Mouse (Mus musculus): ENCODE results near the gene Cd84.
"Not testable (repeated sequence)": the region's sequence is repeated elsewhere in the genome, so short reads cannot be mapped to it uniquely, and the experiment has no call there.

Cd84 gene

GRCm38 (mm10) chr1:171839488-171839887 lies at the start of gene Cd84:
TSS of gene Cd84 (plus strand) at chr1:171839697.
- no peak for DNase-seq (ENCODE audit: inconsistent age in 2 of 2, low spot score in 1 of 2)

- DNase-seq (ENCODE audit: inconsistent age in 2 of 2, low spot score in 1 of 2): no peak
Observed at GRCm38 (mm10) chr1:171791491-171791890, 48.0 kb upstream of the Cd84 start.

- no peak for DNase-seq (ENCODE audit: inconsistent age in 2 of 2, low spot score in 1 of 2)
Observed at GRCm38 (mm10) chr1:171796185-171796584, 43.3 kb upstream of the Cd84 start.

GRCm38 (mm10) chr1:171797840-171798239 lies 41.7 kb upstream of the Cd84 start:
- DNase-seq (ENCODE audit: inconsistent age in 2 of 2, low spot score in 1 of 2): no peak

DNA sequence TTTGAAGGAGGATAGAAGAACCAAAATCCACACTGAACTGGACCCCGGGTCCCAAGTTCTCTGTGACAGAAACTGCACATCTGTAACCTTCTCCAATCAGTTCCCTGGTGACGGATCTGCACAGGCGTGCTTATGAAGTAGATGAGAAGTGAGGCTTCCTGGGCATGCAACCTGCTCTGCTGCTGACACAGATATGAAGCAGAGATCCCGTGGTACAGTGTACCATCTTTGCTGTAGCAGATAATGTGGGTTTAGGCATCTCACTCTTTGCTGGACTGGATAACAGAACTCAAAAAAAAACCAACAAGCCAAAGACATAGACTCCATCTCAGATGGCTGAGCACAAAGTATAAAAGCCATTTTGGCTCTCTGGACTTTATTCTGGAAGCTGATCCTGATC lies 39.8 kb upstream of the Cd84 start:
- no peak for DNase-seq (ENCODE audit: inconsistent age in 2 of 2, low spot score in 1 of 2)

- DNase-seq (ENCODE audit: inconsistent age in 2 of 2, low spot score in 1 of 2): not testable (repeated sequence)
Observed at GRCm38 (mm10) chr1:171811048-171811447, 28.4 kb upstream of the Cd84 start.

- peak; percentile 7 to 68 for DNase-seq (ENCODE audit: inconsistent age in 2 of 2, low spot score in 1 of 2)
Observed at GRCm38 (mm10) chr1:171815545-171816439, 23.7 kb upstream of the Cd84 start.

DNA sequence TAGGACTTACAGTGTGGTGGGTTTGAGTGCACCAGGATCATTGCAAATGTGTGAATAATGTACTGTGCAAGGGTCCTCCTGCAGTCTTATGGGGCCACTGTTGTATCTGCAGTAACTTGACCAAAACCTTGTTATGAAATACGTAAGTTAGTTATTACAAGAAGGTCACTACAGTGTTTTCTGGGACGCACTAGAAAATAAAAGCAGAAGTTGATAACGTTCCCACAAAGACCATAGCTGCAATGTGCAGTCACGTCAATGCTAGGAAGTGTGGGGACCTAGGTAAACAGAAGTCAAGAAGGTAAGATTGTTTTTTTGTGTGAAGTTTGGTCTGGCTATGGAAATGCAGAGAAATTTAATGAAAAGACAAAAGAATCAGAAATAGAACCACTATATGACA lies 22.5 kb upstream of the Cd84 start:
- no peak for DNase-seq (ENCODE audit: inconsistent age in 2 of 2, low spot score in 1 of 2)

GRCm38 (mm10) chr1:171821331-171821730 lies 18.2 kb upstream of the Cd84 start:
- DNase-seq (ENCODE audit: inconsistent age in 2 of 2, low spot score in 1 of 2): no peak

DNA sequence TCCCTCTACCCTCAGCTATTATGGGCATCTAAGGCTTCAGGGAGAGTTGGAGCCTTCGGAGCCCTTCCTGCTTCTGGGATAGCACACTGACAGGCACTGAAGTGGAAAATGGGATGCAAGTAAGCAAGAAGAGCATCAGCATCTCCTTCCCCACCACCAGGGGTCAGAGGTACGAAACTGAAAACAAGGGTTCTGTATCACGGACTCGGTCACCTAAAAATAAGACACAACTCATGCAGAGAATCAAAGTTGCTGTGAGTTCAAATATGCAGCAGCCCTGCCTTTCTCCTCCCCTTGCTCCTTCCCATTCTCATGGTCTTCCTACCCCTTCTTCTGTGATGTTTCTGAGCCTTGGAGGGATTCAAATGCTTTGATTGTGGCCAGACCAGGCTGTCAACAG lies 14.0 kb upstream of the Cd84 start:
- DNase-seq (ENCODE audit: inconsistent age in 2 of 2, low spot score in 1 of 2): no peak

DNA sequence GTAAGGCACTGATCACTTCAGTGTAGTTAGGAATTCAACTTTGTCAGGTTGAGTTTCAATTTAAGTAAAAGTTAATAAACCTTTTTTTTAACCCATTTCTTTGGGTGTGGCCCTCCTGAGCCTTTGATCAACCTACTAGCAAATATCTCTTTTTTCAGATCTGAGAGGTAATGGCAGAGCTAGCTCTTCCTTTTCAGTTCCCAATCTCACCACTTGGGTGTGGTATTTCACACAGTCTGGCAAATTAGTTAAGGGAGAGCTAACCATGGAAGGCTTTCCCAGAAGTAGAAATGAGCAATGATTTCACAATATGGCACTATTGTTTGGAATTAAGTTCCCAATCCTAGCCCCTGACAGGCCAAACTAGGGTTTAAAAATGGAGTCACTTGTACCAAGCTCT lies 13.3 kb upstream of the Cd84 start:
- DNase-seq (ENCODE audit: inconsistent age in 2 of 2, low spot score in 1 of 2): no peak

- DNase-seq (ENCODE audit: inconsistent age in 2 of 2, low spot score in 1 of 2): peak in 1 of 2 experiments; percentile 34
Observed at GRCm38 (mm10) chr1:171827674-171828073, 11.8 kb upstream of the Cd84 start.

- no peak for DNase-seq (ENCODE audit: inconsistent age in 2 of 2, low spot score in 1 of 2)
Observed at GRCm38 (mm10) chr1:171840450-171841023, 1.0 kb downstream of the Cd84 start.

DNA sequence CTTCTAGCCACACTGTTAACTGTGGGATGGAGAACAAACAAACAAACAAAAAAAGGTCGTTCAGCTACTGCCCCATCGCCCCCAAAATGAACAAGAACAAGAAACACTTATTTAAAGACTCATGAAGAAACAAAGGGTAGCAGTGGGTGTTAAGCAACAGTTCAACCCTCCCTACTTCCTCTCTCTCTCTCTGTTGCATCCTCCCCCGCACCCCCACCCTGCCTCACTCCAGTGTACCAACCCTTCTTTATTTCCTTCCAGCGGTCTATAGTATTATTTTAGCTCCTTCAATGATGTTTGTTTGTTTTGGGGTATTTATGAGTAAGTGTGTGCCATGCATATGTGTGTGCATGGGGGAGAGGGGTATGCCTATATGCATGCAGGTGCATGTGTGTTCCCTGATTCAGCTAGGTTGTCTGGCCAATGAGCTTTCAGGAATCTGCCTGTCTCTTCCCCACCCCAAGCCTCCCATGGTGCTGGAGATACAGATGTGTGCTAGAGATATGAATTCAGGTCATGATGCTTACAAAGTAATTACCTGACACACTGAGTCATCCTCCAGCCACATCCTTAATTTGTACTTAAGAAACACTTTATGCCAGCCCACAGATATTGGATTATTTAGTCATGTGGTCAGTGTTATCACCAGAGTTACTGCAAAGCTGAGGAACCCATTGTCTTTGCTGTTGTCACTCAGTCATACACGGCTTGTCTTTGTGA lies 5.7 kb downstream of the Cd84 start:
- no peak for DNase-seq (ENCODE audit: inconsistent age in 2 of 2, low spot score in 1 of 2)

DNA sequence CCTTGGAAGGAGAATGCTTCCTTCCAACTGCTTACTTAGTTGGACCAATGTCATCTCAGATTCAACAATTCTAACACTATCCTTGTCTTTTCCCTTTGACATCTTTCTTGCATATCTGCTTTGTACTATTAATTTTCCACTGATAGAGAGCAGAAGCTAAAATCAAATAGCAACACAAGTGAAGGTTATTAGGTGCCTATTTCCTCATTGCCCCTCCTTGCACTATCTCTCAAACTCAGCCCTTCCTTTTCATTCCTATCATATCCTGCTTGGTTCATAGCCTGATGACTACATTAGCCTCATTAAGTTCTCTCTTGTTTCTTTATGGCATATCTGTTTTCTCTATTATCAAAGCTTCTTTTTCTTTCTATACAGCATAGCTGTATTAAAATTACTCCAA lies 8.7 kb downstream of the Cd84 start:
- DNase-seq (ENCODE audit: inconsistent age in 2 of 2, low spot score in 1 of 2): no peak

DNA sequence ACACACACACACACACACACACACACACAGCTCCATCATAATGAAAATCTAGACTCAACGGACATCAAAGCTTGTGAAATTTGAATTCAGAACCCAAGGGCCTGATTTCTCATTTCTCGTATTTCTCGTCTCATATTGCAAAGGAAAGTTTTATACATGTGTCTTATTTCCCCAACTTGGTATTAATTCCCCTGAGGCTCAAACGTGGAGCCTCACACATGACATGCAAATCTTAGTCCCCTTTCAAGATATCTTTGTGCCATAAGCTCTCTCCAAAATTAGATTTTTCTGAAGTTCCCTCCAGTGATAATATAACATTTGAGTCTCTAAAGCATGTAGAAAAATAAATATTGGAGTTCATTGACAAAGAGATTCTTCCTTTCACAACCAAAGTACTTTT lies 9.3 kb downstream of the Cd84 start:
- DNase-seq (ENCODE audit: inconsistent age in 2 of 2, low spot score in 1 of 2): no peak

- peak; percentile 10 to 39 for DNase-seq (ENCODE audit: inconsistent age in 2 of 2, low spot score in 1 of 2)
Observed at GRCm38 (mm10) chr1:171849454-171849853, 10.0 kb downstream of the Cd84 start.

- no peak for DNase-seq (ENCODE audit: inconsistent age in 2 of 2, low spot score in 1 of 2)
Observed at GRCm38 (mm10) chr1:171865467-171865866, 26.0 kb downstream of the Cd84 start.

DNA sequence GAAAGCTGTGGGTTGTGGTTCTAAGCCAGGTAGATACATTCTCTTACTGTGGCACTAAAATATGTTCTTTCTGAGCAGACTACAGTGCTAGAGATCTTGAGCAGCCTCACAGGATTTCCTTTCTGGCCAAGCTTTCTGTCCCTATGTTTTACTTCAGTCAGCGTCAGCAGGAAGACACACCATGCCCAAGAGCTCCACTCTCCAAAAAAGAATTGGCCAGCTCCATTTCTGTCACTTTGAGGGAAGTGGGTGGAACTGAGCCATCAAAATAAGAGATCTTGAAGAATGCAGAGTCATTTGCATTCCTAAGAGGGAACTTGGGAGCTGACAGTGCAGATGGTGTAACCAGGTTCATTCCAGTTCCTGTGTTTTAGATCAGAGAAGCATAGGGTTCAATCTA lies 47.5 kb downstream of the Cd84 start:
- no peak for DNase-seq (ENCODE audit: inconsistent age in 2 of 2, low spot score in 1 of 2)

- DNase-seq (ENCODE audit: inconsistent age in 2 of 2, low spot score in 1 of 2): not testable (repeated sequence)
Observed at GRCm38 (mm10) chr1:171895364-171895763, 55.9 kb downstream of the Cd84 start, which contains the start of gene Gm10521. TSS of gene Gm10521 (plus strand) at chr1:171895664.

- no peak for DNase-seq (ENCODE audit: inconsistent age in 2 of 2, low spot score in 1 of 2)
Observed at GRCm38 (mm10) chr1:171904011-171904410, 64.5 kb downstream of the Cd84 start.
